Mouse (Mus musculus): ENCODE data around the gene Vmn1r185. TPM values are rescaled to one million over a fixed set of nuclear protein-coding genes. Genes with fewer than 3 reads are reported as not detected.
"Not testable (repeated sequence)": the region's sequence is repeated elsewhere in the genome, so short reads cannot be mapped to it uniquely, and the experiment has no call there.

Vmn1r185 gene
- not detected in 2 replicates for polyA plus RNA-seq (2015; fragmentation: Nextera tagmentation; extraction: Ambion mirVana)

GRCm38 (mm10) chr7:26618364-26618763 is at the start of gene Vmn1r185:
Gene Vmn1r185, minus strand, starts transcription at chr7:26618464.
- not testable (repeated sequence) for H3K27ac ChIP-seq (ENCODE audit: low read length)

DNA sequence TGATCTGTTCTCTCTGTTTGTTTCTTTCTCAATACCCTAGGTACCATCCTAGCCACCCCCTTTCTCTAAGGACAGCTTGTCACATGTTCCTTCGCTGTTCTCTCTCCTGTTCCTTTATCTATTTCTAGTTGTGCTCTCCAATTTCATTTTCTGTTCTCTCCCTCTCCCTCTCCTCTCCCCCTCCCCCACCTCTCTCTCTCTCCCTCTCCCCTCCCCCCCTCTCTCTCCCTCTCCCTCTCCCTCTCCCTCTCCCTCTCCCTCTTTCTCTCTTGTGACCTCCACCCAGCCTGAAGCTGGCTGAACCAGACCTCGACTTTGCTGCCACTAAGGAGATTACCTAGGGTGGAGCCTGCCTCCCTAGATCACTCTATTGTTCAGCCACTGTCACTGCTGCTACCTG is 49.2 kb upstream of the Vmn1r185 start:
- not testable (repeated sequence) for H3K9me3 ChIP-seq (replicated peaks; ENCODE audit: control insufficient read depth, low read length); H3K4me3 ChIP-seq (ENCODE audit: low read depth, low read length); H3K27me3 ChIP-seq (ENCODE audit: control insufficient read depth, insufficient read depth, low read depth, low read length); H3K36me3 ChIP-seq (ENCODE audit: control insufficient read depth, insufficient read depth); H3K4me2 ChIP-seq (ENCODE audit: low read depth, low read length); H3K9ac ChIP-seq (ENCODE audit: low read depth, low read length); H3K4me1 ChIP-seq (ENCODE audit: control insufficient read depth, low read depth, low read length); ATAC-seq (ENCODE audit: low read depth); H3K27ac ChIP-seq (ENCODE audit: low read length)
- 22% methylated on average over 2 of the region's 2 CpGs for WGBS (ENCODE audit: insufficient replicate concordance)

More at GRCm38 (mm10) chr7:26618364-26618763, at the start of gene Vmn1r185:
- not testable (repeated sequence) for H3K4me1 ChIP-seq (ENCODE audit: control insufficient read depth, low read depth, low read length); H3K9me3 ChIP-seq (replicated peaks; ENCODE audit: control insufficient read depth, low read length); H3K4me2 ChIP-seq (ENCODE audit: low read depth, low read length); H3K27me3 ChIP-seq (ENCODE audit: control insufficient read depth, insufficient read depth, low read depth, low read length); H3K4me3 ChIP-seq (ENCODE audit: low read depth, low read length); H3K36me3 ChIP-seq (ENCODE audit: control insufficient read depth, insufficient read depth); ATAC-seq (ENCODE audit: low read depth); H3K9ac ChIP-seq (ENCODE audit: low read depth, low read length)
- WGBS (ENCODE audit: insufficient replicate concordance): 47% methylated on average over 1 of the region's 1 CpGs

- Histone ChIP-seq H3K4me1 (ENCODE audit: control insufficient read depth, low read depth, low read length) (no peaks in the 10 kb centered on the region), H3K4me3 (ENCODE audit: low read depth, low read length) (no peak overlapping the region), H3K36me3 (ENCODE audit: control insufficient read depth, insufficient read depth) (no peaks in the 10 kb centered on the region), H3K9me3 (replicated peaks; ENCODE audit: control insufficient read depth, low read length) (no peaks in the 10 kb centered on the region), H3K9ac (ENCODE audit: low read depth, low read length) (no peak overlapping the region), H3K4me2 (ENCODE audit: low read depth, low read length) (no peak overlapping the region), H3K27me3 (ENCODE audit: control insufficient read depth, insufficient read depth, low read depth, low read length) (no peaks in the 10 kb centered on the region), H3K27ac (ENCODE audit: low read length) (no peak overlapping the region)
- 51% methylated on average over 5 of the region's 5 CpGs for WGBS (ENCODE audit: insufficient replicate concordance)
- ATAC-seq (ENCODE audit: low read depth): no peak
Measured at GRCm38 (mm10) chr7:26666011-26666410, 47.7 kb upstream of the Vmn1r185 start.

GRCm38 (mm10) chr7:26589774-26590173 is 28.5 kb downstream of the Vmn1r185 start:
- Histone ChIP-seq H3K36me3 (ENCODE audit: control insufficient read depth, insufficient read depth) (no peaks in the 10 kb centered on the region), H3K4me1 (ENCODE audit: control insufficient read depth, low read depth, low read length) (no peaks in the 10 kb centered on the region), H3K4me2 (ENCODE audit: low read depth, low read length) (no peak overlapping the region), H3K9ac (ENCODE audit: low read depth, low read length) (no peak overlapping the region), H3K27me3 (ENCODE audit: control insufficient read depth, insufficient read depth, low read depth, low read length) (no peaks in the 10 kb centered on the region), H3K4me3 (ENCODE audit: low read depth, low read length) (no peak overlapping the region), H3K27ac (ENCODE audit: low read length) (no peak overlapping the region), H3K9me3 (replicated peaks; ENCODE audit: control insufficient read depth, low read length) (no peaks in the 10 kb centered on the region)
- 47% methylated on average over 1 of the region's 1 CpGs for whole genome bisulfite sequencing (ENCODE audit: insufficient replicate concordance)
- no peak for ATAC-seq (ENCODE audit: low read depth)

- Histone ChIP-seq H3K4me3 (ENCODE audit: low read depth, low read length) (no peak overlapping the region), H3K4me2 (ENCODE audit: low read depth, low read length) (no peak overlapping the region), H3K4me1 (ENCODE audit: control insufficient read depth, low read depth, low read length) (no peaks in the 10 kb centered on the region), H3K9me3 (replicated peaks; ENCODE audit: control insufficient read depth, low read length) (no peaks in the 10 kb centered on the region), H3K36me3 (ENCODE audit: control insufficient read depth, insufficient read depth) (no peaks in the 10 kb centered on the region), H3K27ac (ENCODE audit: low read length) (no peak overlapping the region), H3K27me3 (ENCODE audit: control insufficient read depth, insufficient read depth, low read depth, low read length) (no peaks in the 10 kb centered on the region), H3K9ac (ENCODE audit: low read depth, low read length) (no peak overlapping the region)
- ATAC-seq (ENCODE audit: low read depth): no peak
Measured at GRCm38 (mm10) chr7:26589077-26589476, 29.2 kb downstream of the Vmn1r185 start.

Other genes starting within 250 kb of the Vmn1r185 start
- not detected in 2 replicates for gene Nlrp9c, start 214.8 kb downstream of the Vmn1r185 start, polyA plus RNA-seq (2015; fragmentation: Nextera tagmentation; extraction: Ambion mirVana)
- gene Nlrp4a, start 183.4 kb downstream of the Vmn1r185 start, polyA plus RNA-seq (2015; fragmentation: Nextera tagmentation; extraction: Ambion mirVana): not detected in 2 replicates
- not detected in 2 replicates for gene Nlrp9a, start 83.4 kb downstream of the Vmn1r185 start, polyA plus RNA-seq (2015; fragmentation: Nextera tagmentation; extraction: Ambion mirVana)
- not detected in 2 replicates for gene Cyp2b23, start 68.0 kb upstream of the Vmn1r185 start, polyA plus RNA-seq (2015; fragmentation: Nextera tagmentation; extraction: Ambion mirVana)
- not detected in 2 replicates for gene Cyp2b19, start 138.7 kb upstream of the Vmn1r185 start, polyA plus RNA-seq (2015; fragmentation: Nextera tagmentation; extraction: Ambion mirVana)
- not detected in 2 replicates for gene Cyp2g1, start 190.4 kb upstream of the Vmn1r185 start, polyA plus RNA-seq (2015; fragmentation: Nextera tagmentation; extraction: Ambion mirVana)
- 2.1 and 2.6 TPM in 2 replicates for gene Cyp2a5, start 216.8 kb upstream of the Vmn1r185 start, polyA plus RNA-seq (2015; fragmentation: Nextera tagmentation; extraction: Ambion mirVana)